Mouse (Mus musculus) erythroblast, embryonic 14.5 days (primary cell): ENCODE measurements around the gene Tc2n.

Source experiments
- GATA1 ChIP-seq: IDR thresholded peaks from 2 replicates; pipeline ENCODE4 v1.6.1; 2012; ENCODE audit warnings: low read length, inconsistent platforms, mixed read lengths
- TAL1 ChIP-seq: IDR thresholded peaks from 3 replicates; pipeline ENCODE4 v1.6.1; 2012; ENCODE audit warnings: low read length, inconsistent platforms, mixed read lengths

DNA sequence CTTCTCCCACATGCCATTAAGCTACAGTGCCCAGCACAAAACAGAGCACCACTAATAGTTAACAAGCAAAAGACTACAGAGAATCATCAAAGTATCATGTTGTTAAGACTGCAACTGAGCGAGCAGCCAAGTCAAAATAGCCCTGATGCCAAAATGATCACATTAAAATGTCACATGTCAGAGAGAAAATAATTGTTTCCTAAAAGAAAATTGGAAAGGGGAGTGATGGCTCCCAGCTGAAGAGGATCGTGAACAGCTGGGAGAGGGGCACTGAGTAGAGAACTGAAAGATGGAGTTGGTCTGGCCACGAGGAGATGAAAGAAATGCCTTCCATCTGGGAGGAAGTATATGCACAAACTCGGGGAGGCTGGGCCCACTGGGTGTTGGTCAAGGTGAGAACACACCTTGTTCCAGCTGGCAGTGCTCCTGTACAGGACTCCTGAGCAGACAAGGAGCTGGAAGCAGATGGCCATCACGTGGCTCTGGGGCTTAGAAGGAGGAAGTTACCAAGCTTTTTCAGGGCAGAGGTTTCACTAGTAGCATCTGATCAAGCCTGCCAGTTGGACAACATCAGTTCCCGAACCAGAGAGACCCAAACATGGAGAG is 41.2 kb upstream of the Tc2n start:
- TF ChIP-seq GATA1 (no peak), TAL1 (no peak)
